Mouse (Mus musculus) lung, postnatal 4 days (tissue): ENCODE results near the gene Tle1.
A peak's percentile ranks its signal among the peaks of the same experiment; 100 is the strongest.

Experiments
- DNase-seq, 2 experiments: peaks; one replicate each; pipeline ENCODE4 v3.0.0; 2021

Tle1 gene

DNA sequence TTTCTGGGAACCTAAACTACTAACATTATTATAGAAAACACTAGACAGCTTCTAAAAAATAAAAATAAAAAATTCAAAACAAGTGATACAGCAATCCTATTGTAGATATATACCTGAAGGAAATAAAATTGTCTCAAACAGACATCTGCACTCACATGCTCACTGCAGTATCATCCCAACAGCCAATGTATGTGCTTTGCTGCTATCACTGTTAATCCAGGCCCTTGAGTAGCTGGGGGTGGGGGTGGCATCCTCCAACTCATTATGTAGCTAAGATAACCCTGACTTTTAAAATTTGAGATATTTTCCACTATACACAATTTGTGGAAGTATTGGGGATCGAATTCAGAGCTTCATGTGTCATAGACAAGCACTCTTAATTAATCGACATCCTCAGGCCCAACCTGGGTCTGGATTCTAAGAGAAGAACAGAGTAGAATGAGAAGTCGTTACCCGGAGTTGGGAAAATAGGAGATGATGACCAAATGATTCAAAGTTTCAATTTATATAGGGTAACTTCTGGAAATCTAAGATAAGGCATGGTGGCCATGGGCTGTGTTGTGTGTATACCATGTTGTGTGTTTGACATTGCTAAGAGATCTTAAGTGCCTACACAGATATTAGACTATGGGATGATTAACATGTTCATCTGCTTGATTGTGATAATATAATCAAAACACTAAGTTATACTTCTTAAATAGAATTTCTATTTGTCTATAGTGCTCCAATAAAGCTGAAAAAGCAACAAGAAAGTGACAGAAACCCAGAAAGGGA lies 38.1 kb downstream of the Tle1 start:
- DNase-seq, result no peak

DNA sequence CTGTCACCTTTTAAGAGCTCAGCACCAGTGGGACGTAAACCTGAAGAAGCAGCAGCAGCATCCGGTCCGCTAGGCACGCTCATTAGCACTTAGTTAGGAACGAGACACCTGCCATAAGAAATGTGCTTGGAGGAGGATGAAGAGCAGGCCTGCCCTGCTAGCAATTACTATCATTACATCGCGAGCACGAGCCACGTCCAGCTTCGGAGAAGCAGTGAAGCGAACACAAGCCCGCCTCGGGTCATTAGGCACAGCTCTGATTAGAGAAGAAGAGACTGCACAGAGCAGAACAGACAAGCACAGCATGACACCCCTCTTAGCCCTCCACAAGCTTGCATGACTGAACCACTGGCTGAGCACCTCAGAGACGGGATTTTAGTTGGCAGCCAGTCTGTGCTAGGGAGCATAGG lies 40.6 kb downstream of the Tle1 start:
- no peak for DNase-seq

DNA sequence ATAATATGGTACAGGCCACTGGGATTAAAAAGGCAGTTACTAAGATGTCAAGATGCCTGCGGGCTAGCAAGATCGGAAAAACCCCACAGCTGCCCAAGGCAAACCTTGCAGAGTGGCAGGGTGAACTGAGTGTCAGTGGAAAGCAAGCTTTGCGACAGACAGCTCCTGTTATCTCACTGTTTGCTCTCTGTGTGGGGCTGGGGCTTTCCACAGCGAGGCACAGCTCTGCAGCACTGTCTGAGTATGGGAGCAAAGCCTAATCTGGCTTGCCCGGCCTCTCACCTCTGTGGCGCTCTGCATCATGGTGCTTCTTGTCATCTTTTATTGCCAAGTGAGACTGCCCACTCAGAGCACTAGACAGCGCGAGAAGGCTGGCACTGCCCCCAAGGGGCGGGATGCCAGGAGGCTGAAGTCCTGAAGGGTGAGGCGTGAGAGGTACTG lies 42.8 kb downstream of the Tle1 start:
- peak in 1 of 2 experiments; percentile 30 for DNase-seq

DNA sequence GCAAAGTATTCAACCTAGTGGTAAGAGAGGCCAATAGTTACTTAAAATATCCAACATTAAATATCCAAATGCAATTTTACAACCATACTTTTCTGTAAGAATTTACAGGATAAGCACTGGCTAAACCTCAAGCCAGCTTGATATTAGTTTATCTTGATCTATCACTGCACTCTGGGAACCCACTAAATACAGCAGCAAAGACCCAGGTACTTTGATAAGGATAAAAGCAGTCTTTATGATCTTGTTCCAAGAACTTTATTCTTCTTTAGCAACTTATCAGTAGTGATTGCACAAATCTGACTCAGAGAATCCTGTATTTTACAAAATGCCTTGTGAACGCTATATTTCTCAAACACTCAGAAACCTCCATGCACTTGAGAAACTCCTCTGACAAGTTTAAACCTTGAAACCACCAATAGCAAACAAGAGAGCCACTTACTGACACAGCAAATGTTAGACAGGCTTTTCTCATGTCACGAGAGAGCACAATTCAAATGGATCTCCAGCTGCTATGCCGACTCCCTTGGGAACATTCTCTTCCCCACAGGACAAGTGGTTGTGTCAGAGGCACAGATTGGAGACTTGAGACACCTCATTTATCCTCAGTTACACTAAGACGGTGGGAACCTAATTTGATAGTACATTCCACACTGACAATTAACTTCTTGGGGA lies 50.1 kb downstream of the Tle1 start:
- no peak for DNase-seq

DNA sequence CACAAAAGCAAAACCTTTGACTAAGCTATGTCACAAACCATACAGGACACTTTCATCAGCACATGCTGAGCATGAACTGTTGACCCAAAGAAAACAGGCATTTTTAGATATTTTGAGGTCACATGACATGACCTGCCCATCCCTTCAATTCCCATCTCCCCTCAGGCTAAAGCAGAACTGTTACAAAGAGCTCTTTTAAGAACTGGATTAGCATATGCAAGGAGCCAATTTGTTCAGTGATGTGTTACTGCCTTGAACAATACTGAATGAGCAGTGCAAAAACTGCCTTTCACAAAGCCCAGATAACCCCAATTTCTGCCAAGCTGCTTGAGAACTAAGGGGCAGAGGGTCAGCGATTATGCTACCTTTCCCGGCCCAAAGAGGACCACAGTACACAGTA lies 54.7 kb downstream of the Tle1 start:
- no peak for DNase-seq

DNA sequence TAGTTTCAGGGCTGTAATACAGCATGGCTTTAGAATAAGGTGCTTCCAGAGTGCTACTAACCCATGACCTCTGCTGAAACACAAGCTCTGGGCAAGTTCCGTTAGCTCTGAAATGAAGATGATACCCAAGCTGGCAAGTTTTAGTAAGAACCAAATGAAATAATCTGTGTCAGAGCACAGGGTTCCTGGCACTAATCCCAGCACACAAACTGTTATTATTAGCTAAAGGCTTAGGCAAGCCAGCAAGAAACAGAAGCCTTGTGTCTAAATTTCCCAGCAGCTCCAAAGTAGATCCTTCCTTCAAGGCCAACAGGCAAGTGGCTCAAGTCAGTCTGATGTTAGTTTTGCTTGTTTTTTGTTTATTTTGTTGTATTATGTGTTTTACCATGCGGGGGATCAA lies 56.2 kb downstream of the Tle1 start:
- DNase-seq, result no peak

DNA sequence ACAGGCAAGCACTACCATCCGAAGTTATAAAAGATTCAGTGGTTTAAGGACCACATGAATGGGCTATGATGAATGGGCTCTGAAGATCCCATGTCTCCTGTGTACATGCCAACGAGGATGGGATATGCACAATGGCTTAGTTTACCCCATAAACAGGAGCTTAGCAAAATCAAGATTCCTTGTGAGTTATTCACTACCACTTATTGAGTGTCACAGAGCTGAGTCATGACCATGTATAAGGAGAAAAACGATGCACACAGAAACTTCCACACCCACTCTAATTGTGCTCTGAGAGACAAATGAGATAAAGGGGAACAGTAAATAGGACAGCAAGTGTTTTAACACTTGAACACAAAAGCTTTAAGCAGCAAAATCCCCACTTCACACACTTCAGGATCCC lies 60.0 kb downstream of the Tle1 start:
- no peak for DNase-seq

DNA sequence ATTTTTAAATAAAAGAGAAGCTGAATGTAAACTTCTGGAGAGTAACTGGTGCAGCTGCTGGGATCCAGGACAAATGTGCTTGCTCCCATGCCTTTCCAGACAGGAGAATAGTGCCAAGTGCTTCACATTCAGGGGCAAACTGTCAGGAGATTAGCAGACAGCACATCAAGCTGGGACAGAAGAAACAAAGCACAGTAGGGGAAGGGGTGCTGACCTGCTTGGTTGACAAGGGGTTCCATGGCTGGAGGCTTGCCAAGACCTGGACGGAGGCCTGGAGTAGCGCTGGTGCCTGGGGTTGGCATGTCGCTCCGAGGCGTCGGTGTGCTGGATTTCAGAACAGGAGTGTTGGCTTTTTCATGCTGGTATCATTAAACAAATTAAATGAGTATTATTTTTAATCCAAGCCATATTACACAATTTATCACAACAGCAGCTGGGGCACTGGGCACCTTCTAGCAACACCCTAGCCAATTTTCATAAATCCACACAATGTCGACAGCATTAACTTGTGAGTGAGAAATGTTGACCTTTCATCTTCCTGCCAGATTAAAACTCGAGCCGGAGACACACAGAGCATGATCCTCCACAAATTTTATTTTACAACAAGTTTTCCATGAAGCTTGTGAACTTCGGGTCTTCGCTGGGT lies 61.1 kb downstream of the Tle1 start:
- peak in 1 of 2 experiments; percentile 40 for DNase-seq

DNA sequence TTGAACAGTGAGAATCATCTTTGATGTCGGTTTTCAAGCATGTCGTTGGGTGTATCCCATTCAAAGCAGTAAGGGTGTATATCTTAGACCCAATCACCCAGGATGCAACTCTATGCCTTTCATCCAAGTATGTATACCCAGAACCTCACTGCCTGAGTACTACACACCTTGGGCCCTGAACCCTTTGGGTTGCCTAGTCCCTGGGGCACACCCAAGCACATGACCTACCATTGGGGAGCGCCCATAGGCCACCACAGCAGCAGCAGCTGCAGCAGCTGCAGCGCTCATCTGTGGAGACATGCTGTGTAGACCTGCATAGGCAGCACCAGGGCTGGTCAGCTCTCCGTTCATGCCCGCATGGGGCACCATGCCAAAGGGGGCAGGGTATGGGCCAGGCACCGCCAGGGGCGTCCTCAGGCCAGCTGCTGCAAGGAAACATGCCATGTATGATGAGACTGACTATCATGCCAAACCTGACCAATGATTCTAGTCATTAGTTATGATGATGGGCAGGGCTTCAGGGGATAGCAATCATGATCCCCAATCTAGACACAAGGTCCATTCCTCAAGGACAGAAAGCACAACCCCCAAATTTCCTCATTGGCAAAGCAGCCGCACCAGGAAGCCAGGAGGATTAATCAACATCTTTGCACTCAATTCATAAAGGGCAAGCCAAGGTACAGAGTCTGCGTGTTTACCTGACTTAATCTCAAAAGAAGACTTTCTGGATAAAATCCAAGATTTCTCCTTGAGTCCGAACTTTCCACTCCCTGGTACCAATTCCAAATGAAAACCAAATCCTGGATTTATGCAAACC lies 62.2 kb downstream of the Tle1 start:
- peak in 1 of 2 experiments; percentile 23 for DNase-seq

DNA sequence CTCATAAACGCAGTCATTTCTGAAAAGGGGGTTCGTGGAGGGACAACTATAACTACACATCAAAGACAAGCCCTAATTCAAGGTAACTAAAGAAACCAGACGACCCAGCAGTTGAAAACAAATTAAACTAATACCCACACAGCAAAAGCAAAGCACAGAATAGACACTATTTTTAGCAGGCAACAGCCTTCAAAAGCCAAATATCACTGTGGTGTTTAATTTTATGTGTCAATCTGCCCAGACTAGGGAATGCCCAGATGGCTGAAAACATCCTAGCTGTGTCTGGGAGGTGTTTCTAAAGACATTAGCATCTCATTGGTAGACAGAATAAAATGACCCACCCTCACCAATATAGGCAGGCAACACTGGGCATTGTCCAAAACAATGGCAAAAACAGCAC lies 68.1 kb downstream of the Tle1 start:
- no peak for DNase-seq

DNA sequence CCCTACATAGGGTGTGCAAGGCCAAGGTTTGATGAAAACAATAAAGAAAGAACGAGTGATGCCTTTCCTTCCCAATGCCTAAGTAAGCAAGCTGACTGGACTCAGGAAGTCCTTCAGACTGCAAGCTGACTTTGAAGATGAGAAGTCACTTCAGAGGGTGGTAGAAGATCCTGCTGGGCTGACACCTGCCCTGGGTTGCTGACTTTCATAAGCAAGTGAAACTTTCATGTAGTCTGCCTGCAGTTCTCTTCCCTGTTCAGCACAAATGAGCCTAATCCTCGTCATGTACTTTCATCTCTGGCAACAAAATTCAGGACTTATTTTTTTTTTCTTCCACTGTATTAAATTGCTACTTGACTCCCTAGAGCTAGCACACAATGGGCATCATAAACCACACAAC lies 73.1 kb downstream of the Tle1 start:
- DNase-seq, result no peak

DNA sequence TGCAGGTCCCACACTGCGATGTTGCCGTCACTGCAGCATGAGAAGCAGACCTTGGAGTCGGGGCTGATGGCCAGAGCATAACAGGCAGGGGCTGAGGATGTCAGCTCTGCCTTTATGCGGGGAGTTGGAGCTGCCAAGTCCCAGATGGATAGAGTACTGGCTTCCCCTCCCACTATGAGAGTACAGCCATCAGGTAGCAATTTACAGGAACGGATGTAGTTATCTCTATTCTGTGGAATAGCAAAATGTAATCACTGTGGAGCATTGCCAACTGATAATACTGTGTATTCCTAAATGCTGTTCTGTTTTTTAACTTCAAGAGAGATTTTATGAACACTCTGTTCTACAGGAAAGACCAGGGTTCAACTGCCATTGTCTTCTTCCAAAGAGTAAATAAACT lies 75.9 kb downstream of the Tle1 start:
- peak in 1 of 2 experiments; percentile 20 for DNase-seq

DNA sequence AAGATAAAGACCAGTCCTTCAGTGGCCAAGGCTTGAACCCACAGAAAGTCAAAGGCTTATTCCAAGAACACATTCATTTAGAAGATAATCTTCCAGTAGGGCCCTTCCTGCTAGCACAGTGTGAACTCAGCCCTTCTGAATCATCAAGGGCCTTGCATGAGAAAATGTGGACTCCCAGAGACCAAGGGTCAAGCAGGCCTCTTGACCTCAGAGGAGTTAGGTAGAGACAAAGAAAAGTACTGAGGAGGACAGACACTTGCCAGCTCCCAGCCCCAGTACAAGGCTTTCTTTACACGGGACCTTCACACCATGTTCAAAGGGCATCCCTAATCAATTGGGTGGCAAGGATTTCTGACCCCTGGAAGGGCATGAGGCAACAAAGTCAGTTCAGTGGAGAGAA lies 77.9 kb downstream of the Tle1 start:
- no peak for DNase-seq

DNA sequence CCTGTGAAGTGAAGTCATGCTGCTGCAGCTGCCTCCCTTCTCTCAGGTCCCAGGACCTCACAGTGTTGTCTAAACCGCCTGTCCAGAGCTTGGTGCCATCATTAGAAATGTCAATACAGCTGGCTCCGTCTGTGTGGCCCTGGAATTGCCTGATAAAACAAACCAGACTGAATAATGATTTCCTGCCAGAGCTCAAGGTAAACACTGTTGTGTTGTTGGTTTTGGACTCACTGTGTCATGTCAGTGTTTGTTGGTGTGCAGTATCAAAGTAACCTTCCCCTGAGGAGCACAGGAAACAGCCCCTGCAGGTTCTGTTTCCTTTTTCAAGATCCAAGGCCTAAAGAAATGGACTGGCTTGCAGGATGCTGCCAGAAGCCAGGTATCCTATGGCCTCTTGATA lies 78.4 kb downstream of the Tle1 start:
- peak in 1 of 2 experiments; percentile 19 for DNase-seq

DNA sequence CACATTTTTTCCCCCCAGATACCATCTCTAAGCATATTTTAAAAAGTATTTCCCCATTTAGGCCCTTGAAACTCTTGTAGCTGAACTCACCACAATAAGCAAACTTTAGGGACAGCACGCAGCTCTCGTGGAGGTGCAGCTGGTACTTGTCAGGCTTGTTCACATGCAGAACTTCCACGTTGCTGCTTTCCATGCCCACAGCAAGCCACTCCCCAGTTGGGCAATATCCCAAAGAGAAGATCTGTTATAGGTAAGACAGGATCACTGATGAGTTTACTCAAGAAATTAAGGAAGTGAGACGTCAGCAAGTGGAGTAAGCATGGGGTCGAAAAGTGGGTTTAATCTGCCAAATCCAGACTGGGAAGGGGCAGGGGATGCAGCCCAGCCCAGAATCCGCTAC lies 80.7 kb downstream of the Tle1 start:
- DNase-seq, result no peak

DNA sequence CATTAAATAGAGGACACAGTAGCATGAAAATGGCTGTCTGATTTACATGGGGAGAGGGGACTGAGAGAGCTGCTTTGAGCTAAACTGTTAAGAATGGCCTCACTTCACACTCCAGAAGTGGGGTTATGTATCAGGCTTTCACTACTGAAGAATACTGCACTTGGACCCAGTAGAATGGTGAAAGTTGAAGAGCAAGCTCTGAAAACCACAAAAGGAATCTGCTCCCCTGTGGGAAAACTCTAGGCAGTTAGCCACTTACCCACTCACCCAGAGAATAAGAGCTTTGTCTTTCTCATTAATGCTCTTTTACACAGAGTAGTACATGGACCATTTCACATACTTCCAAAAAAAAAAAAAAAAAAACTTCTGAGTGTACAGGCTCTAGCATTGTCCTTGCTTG lies 95.0 kb downstream of the Tle1 start:
- no peak for DNase-seq

DNA sequence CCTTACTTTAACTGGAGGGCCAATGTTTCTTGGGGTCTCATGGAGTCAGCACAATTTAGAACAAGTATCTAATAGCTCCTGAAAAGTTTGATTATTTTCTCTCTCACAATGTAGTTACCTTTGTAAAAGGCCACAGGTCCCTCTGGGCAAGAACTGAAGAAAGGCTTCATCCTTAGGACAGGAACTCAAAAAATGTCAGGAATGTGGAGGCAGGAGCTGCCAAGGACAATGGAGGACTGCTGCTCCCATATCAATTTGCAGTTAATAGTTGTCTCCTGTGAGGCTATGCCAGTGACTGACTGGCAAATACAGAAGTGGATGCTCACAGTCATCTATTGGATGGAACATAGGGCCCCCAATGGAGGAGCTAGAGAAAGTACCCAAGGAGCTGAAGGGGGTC lies 96.5 kb downstream of the Tle1 start:
- no peak for DNase-seq

DNA sequence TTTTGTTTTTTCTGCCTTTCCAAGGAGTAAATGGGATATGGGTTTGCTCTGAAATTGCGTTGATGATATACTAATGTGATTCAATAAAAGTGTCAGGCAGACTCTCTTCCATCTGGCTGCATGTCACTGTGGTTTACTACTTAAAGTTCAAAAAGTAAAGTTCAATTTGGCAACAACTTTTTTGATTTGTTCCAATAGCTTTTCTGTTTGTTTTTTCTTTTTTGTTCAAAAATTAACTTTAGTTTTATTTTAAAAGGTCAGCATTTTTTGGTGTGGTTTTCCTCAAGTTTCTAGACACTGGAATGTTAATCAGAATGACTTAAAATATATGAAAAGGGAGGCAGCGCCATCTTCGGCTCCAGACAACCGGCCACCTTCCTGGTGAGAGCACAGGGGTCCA lies 112.9 kb downstream of the Tle1 start:
- no peak for DNase-seq

DNA sequence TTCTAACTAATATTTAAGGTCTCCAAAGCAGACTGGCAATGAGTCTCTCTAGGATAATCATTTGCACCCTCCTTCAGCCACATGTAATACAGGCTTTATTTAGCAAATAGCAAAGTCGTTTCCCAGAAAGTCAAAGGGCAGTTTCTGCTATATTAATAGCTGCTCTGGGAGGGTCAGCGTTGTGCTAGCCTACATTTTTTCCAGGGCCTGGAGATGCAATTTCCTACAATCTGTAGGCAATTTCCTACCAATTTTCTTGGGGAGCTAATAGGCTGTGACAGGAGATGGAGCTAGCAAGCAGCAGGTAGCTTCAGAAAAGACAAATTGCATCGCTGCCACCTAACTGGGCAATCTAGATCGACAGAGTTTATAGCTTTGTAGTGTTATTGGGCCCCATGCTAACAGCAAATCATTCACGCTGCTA lies 131.6 kb downstream of the Tle1 start:
- no peak for DNase-seq

DNA sequence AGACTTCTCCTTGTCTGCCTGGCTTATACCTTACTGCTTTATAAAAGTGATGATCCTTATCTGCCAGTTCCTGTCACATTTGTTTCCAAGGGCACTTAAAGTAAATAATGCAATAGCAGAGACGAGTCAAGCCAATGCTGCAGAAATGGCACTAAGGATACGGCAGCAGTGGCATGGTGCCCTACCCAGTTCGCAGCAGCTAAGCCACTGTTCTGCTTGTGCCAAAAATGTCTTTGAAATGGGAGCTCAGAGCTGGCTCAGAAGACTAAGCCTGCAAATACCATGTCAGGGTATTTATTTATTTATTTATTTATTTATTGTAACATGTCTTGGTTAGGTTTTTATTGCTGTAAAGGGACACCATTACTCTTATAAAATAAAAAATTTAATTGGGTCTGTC lies 132.8 kb downstream of the Tle1 start:
- DNase-seq, result peak in 1 of 2 experiments; percentile 19
